Mouse (Mus musculus): ENCODE results near the gene Pepd.

- no peak for TF ChIP-seq CTCF (conservative IDR thresholded peaks at IDR 0.05; ENCODE audit: low read length)
- no peak for TF ChIP-seq POU5F1 (IDR thresholded peaks at IDR 0.05; ENCODE audit: borderline replicate concordance, low read length)
- TF ChIP-seq NANOG (IDR thresholded peaks at IDR 0.05; ENCODE audit: borderline replicate concordance, low read length): no peak
Measured at GRCm38 (mm10) chr7:34913956-34914355, 1.8 kb downstream of the Pepd start.
